Mouse (Mus musculus): ENCODE data around the gene Cdc16. TPM values are rescaled to one million over a fixed set of nuclear protein-coding genes. Genes with fewer than 3 reads are reported as not detected.
"Not testable (repeated sequence)": the region's sequence is repeated elsewhere in the genome, so short reads cannot be mapped to it uniquely, and the experiment has no call there.

Cdc16 gene
- polyA plus RNA-seq (2014; fragmentation: Nextera tagmentation; extraction: Ambion mirVana), result 173 and 180 TPM in 2 replicates

GRCm38 (mm10) chr8:13756982-13757804 is at the start of gene Cdc16:
Gene Cdc16 (plus strand): TSS chr8:13757676.
- H3K9ac ChIP-seq, result peak within 1 kb of the TSS; percentile 94
- DNase-seq (ENCODE audit: low spot score) (peak; percentile 92), ATAC-seq (ENCODE audit: low FRiP score) (peak; percentile 95)
- no peaks in the 10 kb centered on the region for H3K9me3 ChIP-seq (ENCODE audit: control insufficient read depth, low read length)
- peaks cover 23% of the 10 kb centered on the region for H3K36me3 ChIP-seq (replicated peaks; ENCODE audit: control insufficient read depth, insufficient read depth)
- 9% methylated on average over 38 of the region's 40 CpGs for WGBS
- peak within 1 kb of the TSS; percentile 99 for H3K4me3 ChIP-seq (replicated peaks; ENCODE audit: low read length)
- peak within 1 kb of the TSS; percentile 80 for H3K4me2 ChIP-seq (replicated peaks)
- H3K4me1 ChIP-seq (replicated peaks; ENCODE audit: control insufficient read depth, insufficient read depth, low read length), result peaks cover 19% of the 10 kb centered on the region
- peak within 1 kb of the TSS; percentile 76 for H3K27ac ChIP-seq
- no peaks in the 10 kb centered on the region for H3K27me3 ChIP-seq (ENCODE audit: control insufficient read depth, insufficient read depth, low read length)

GRCm38 (mm10) chr8:13708514-13708913 is 49.0 kb upstream of the Cdc16 start:
- no peak overlapping the region for H3K4me2 ChIP-seq (replicated peaks)
- no peaks in the 10 kb centered on the region for H3K36me3 ChIP-seq (replicated peaks; ENCODE audit: control insufficient read depth, insufficient read depth)
- no peak overlapping the region for H3K9ac ChIP-seq
- 93% methylated on average over 5 of the region's 5 CpGs for WGBS
- peaks cover 8% of the 10 kb centered on the region; the same call in 1 of the 2 replicates for H3K4me1 ChIP-seq (replicated peaks; ENCODE audit: control insufficient read depth, insufficient read depth, low read length)
- ATAC-seq (ENCODE audit: low FRiP score) (no peak), DNase-seq (ENCODE audit: low spot score) (no peak)
- no peaks in the 10 kb centered on the region for H3K27me3 ChIP-seq (ENCODE audit: control insufficient read depth, insufficient read depth, low read length)
- H3K27ac ChIP-seq, result no peak overlapping the region
- H3K4me3 ChIP-seq (replicated peaks; ENCODE audit: low read length), result no peak overlapping the region
- no peaks in the 10 kb centered on the region for H3K9me3 ChIP-seq (ENCODE audit: control insufficient read depth, low read length)

GRCm38 (mm10) chr8:13718980-13719379 is 38.5 kb upstream of the Cdc16 start:
- Histone ChIP-seq H3K9ac (no peak overlapping the region), H3K36me3 (replicated peaks; ENCODE audit: control insufficient read depth, insufficient read depth) (no peaks in the 10 kb centered on the region), H3K27me3 (ENCODE audit: control insufficient read depth, insufficient read depth, low read length) (no peaks in the 10 kb centered on the region), H3K9me3 (ENCODE audit: control insufficient read depth, low read length) (no peaks in the 10 kb centered on the region), H3K4me1 (replicated peaks; ENCODE audit: control insufficient read depth, insufficient read depth, low read length) (no peaks in the 10 kb centered on the region), H3K4me2 (replicated peaks) (no peak overlapping the region), H3K27ac (no peak overlapping the region), H3K4me3 (replicated peaks; ENCODE audit: low read length) (no peak overlapping the region)
- no peak for ATAC-seq (ENCODE audit: low FRiP score)
- WGBS, result 90% methylated on average over 8 of the region's 8 CpGs
- no peak for DNase-seq (ENCODE audit: low spot score)

- Histone ChIP-seq H3K27ac (no peak overlapping the region), H3K4me3 (replicated peaks; ENCODE audit: low read length) (no peak overlapping the region), H3K36me3 (replicated peaks; ENCODE audit: control insufficient read depth, insufficient read depth) (no peaks in the 10 kb centered on the region), H3K27me3 (ENCODE audit: control insufficient read depth, insufficient read depth, low read length) (no peaks in the 10 kb centered on the region), H3K4me1 (replicated peaks; ENCODE audit: control insufficient read depth, insufficient read depth, low read length) (no peaks in the 10 kb centered on the region), H3K4me2 (replicated peaks) (no peak overlapping the region), H3K9me3 (ENCODE audit: control insufficient read depth, low read length) (no peaks in the 10 kb centered on the region), H3K9ac (no peak overlapping the region)
- DNase-seq (ENCODE audit: low spot score), result peak; percentile 65
- no peak for ATAC-seq (ENCODE audit: low FRiP score)
These were observed 31.8 kb upstream of the Cdc16 start for GRCm38 (mm10) chr8:13725722-13726121.

GRCm38 (mm10) chr8:13727469-13728094 is 29.9 kb upstream of the Cdc16 start:
- no peak for ATAC-seq (ENCODE audit: low FRiP score)
- Histone ChIP-seq H3K36me3 (replicated peaks; ENCODE audit: control insufficient read depth, insufficient read depth) (no peaks in the 10 kb centered on the region), H3K4me3 (replicated peaks; ENCODE audit: low read length) (no peak overlapping the region), H3K4me2 (replicated peaks) (no peak overlapping the region), H3K27ac (no peak overlapping the region), H3K27me3 (ENCODE audit: control insufficient read depth, insufficient read depth, low read length) (no peaks in the 10 kb centered on the region), H3K4me1 (replicated peaks; ENCODE audit: control insufficient read depth, insufficient read depth, low read length) (no peaks in the 10 kb centered on the region), H3K9me3 (ENCODE audit: control insufficient read depth, low read length) (no peaks in the 10 kb centered on the region), H3K9ac (no peak overlapping the region)
- DNase-seq (ENCODE audit: low spot score), result no peak
- 60% methylated on average over 10 of the region's 10 CpGs for whole genome bisulfite sequencing

- Histone ChIP-seq H3K36me3 (replicated peaks; ENCODE audit: control insufficient read depth, insufficient read depth) (no peaks in the 10 kb centered on the region), H3K27ac (no peak overlapping the region), H3K9ac (no peak overlapping the region), H3K4me2 (replicated peaks) (no peak overlapping the region), H3K27me3 (ENCODE audit: control insufficient read depth, insufficient read depth, low read length) (no peaks in the 10 kb centered on the region), H3K4me1 (replicated peaks; ENCODE audit: control insufficient read depth, insufficient read depth, low read length) (no peaks in the 10 kb centered on the region; the same call in 1 of the 2 replicates), H3K4me3 (replicated peaks; ENCODE audit: low read length) (no peak overlapping the region), H3K9me3 (ENCODE audit: control insufficient read depth, low read length) (no peaks in the 10 kb centered on the region)
- ATAC-seq (ENCODE audit: low FRiP score) (no peak), DNase-seq (ENCODE audit: low spot score) (no peak)
- 56% methylated on average over 6 of the region's 6 CpGs for WGBS
These were observed 17.1 kb upstream of the Cdc16 start for GRCm38 (mm10) chr8:13740323-13740770.

GRCm38 (mm10) chr8:13740817-13741613 is 16.5 kb upstream of the Cdc16 start:
- Histone ChIP-seq H3K36me3 (replicated peaks; ENCODE audit: control insufficient read depth, insufficient read depth) (no peaks in the 10 kb centered on the region), H3K9me3 (ENCODE audit: control insufficient read depth, low read length) (no peaks in the 10 kb centered on the region), H3K4me3 (replicated peaks; ENCODE audit: low read length) (no peak overlapping the region), H3K27me3 (ENCODE audit: control insufficient read depth, insufficient read depth, low read length) (no peaks in the 10 kb centered on the region), H3K27ac (no peak overlapping the region), H3K9ac (no peak overlapping the region), H3K4me2 (replicated peaks) (no peak overlapping the region), H3K4me1 (replicated peaks; ENCODE audit: control insufficient read depth, insufficient read depth, low read length) (no peaks in the 10 kb centered on the region; the same call in 1 of the 2 replicates)
- ATAC-seq (ENCODE audit: low FRiP score) (no peak), DNase-seq (ENCODE audit: low spot score) (no peak)
- WGBS, result 86% methylated on average over 7 of the region's 7 CpGs

GRCm38 (mm10) chr8:13746212-13746611 is 11.3 kb upstream of the Cdc16 start:
- H3K9ac ChIP-seq; H3K27me3 ChIP-seq (ENCODE audit: control insufficient read depth, insufficient read depth, low read length); H3K27ac ChIP-seq; ATAC-seq (ENCODE audit: low FRiP score); DNase-seq (ENCODE audit: low spot score); H3K9me3 ChIP-seq (ENCODE audit: control insufficient read depth, low read length); H3K36me3 ChIP-seq (replicated peaks; ENCODE audit: control insufficient read depth, insufficient read depth); H3K4me3 ChIP-seq (replicated peaks; ENCODE audit: low read length); H3K4me1 ChIP-seq (replicated peaks; ENCODE audit: control insufficient read depth, insufficient read depth, low read length); H3K4me2 ChIP-seq (replicated peaks): not testable (repeated sequence)
- WGBS, result 97% methylated on average over 5 of the region's 6 CpGs

GRCm38 (mm10) chr8:13747626-13748025 is 9.8 kb upstream of the Cdc16 start:
- ATAC-seq (ENCODE audit: low FRiP score), result no peak
- H3K9ac ChIP-seq, result no peak overlapping the region
- DNase-seq (ENCODE audit: low spot score), result no peak
- H3K27me3 ChIP-seq (ENCODE audit: control insufficient read depth, insufficient read depth, low read length), result no peaks in the 10 kb centered on the region
- H3K36me3 ChIP-seq (replicated peaks; ENCODE audit: control insufficient read depth, insufficient read depth), result no peaks in the 10 kb centered on the region
- H3K9me3 ChIP-seq (ENCODE audit: control insufficient read depth, low read length), result no peaks in the 10 kb centered on the region
- H3K4me3 ChIP-seq (replicated peaks; ENCODE audit: low read length), result no peak overlapping the region
- 38% methylated on average over 3 of the region's 3 CpGs for WGBS
- H3K4me2 ChIP-seq (replicated peaks), result no peak overlapping the region
- no peak overlapping the region for H3K27ac ChIP-seq
- no peaks in the 10 kb centered on the region for H3K4me1 ChIP-seq (replicated peaks; ENCODE audit: control insufficient read depth, insufficient read depth, low read length)

All from hindbrain, embryonic 14.5 days (tissue).